Mouse (Mus musculus): Measurements from ENCODE around the gene Pip5k1b. TPM values are rescaled to one million over a fixed set of nuclear protein-coding genes. Genes with fewer than 3 reads are reported as not detected.

Pip5k1b gene
- polyA plus RNA-seq, 1 experiment, result 0.68 TPM

- H3K79me3 ChIP-seq (ENCODE audit: low read depth), result no peaks in the 10 kb centered on the region
- no peaks in the 10 kb centered on the region for H3K27me3 ChIP-seq (ENCODE audit: control insufficient read depth, insufficient read depth, insufficient read length)
- H3ac ChIP-seq (ENCODE audit: control insufficient read depth, insufficient read length, low read depth), result no peak overlapping the region
- no peak overlapping the region for H3K4me3 ChIP-seq (ENCODE audit: insufficient read depth, poor library complexity, severe bottlenecking)
- no peaks in the 10 kb centered on the region for H3K79me2 ChIP-seq (ENCODE audit: control insufficient read depth, insufficient read depth)
- no peaks in the 10 kb centered on the region for H3K36me3 ChIP-seq (ENCODE audit: control insufficient read depth, insufficient read depth)
- no peak for TF ChIP-seq MYOG (IDR thresholded peaks at IDR 0.05; ENCODE audit: control insufficient read depth, extremely low read depth, insufficient read length)
Measured at GRCm38 (mm10) chr19:24468616-24469015, 87.1 kb downstream of the Pip5k1b start.

DNA sequence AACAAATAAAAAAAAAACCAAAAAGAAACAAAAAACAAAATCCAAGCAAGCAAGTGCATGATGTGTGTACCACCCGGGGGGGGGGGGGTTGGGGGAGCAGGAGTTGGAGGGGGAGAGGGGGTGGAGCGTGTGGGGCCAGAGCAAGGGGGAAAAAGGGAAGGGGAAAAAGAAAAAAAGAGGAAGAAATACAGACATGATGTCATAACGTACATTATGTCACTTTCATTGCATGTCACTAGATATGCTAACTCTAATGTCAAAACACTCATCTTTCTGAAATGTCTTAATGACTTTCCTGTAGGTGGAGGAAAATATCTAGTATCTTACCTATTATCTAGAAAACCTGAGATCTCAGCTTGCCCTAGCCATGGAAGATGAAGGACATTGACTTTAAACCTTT lies 92.7 kb downstream of the Pip5k1b start:
- TF ChIP-seq MAX (IDR thresholded peaks at IDR 0.05) (no peak), MYOD1 (IDR thresholded peaks at IDR 0.05; ENCODE audit: control insufficient read depth, insufficient read length, low read depth) (no peak), USF1 (IDR thresholded peaks at IDR 0.05; ENCODE audit: low read depth) (no peak), CTCF (IDR thresholded peaks at IDR 0.05; ENCODE audit: control insufficient read depth, insufficient read depth, insufficient read length) (no peak), CEBPB (IDR thresholded peaks at IDR 0.05; ENCODE audit: low read depth) (no peak)
- H3K79me2 ChIP-seq (ENCODE audit: control insufficient read depth, insufficient read depth), result no peaks in the 10 kb centered on the region
- H3K79me3 ChIP-seq (ENCODE audit: low read depth), result no peaks in the 10 kb centered on the region
- no peaks in the 10 kb centered on the region for H3K36me3 ChIP-seq (ENCODE audit: control insufficient read depth, insufficient read depth)
- no peak overlapping the region for H3K4me3 ChIP-seq (ENCODE audit: insufficient read depth, poor library complexity, severe bottlenecking)
- no peak overlapping the region for H3ac ChIP-seq (ENCODE audit: control insufficient read depth, insufficient read length, low read depth)
- no peaks in the 10 kb centered on the region for H3K27me3 ChIP-seq (ENCODE audit: control insufficient read depth, insufficient read depth, insufficient read length)

- Histone ChIP-seq H3K36me3 (ENCODE audit: control insufficient read depth, insufficient read depth) (no peaks in the 10 kb centered on the region), H3K79me3 (ENCODE audit: low read depth) (no peaks in the 10 kb centered on the region), H3K4me3 (ENCODE audit: insufficient read depth, poor library complexity, severe bottlenecking) (no peak overlapping the region), H3K79me2 (ENCODE audit: control insufficient read depth, insufficient read depth) (no peaks in the 10 kb centered on the region), H3K27me3 (ENCODE audit: control insufficient read depth, insufficient read depth, insufficient read length) (no peaks in the 10 kb centered on the region), H3ac (ENCODE audit: control insufficient read depth, insufficient read length, low read depth) (no peak overlapping the region)
- TF ChIP-seq MYOD1 (IDR thresholded peaks at IDR 0.05; ENCODE audit: control insufficient read depth, insufficient read length, low read depth), result peak; percentile 49
- TF ChIP-seq CTCF (IDR thresholded peaks at IDR 0.05; ENCODE audit: control insufficient read depth, insufficient read depth, insufficient read length), result no peak
- no peak for TF ChIP-seq CEBPB (IDR thresholded peaks at IDR 0.05; ENCODE audit: low read depth)
Measured at GRCm38 (mm10) chr19:24456591-24457231, 99.0 kb downstream of the Pip5k1b start.

GRCm38 (mm10) chr19:24455249-24455960 lies 100.3 kb downstream of the Pip5k1b start:
- no peaks in the 10 kb centered on the region for H3K79me2 ChIP-seq (ENCODE audit: control insufficient read depth, insufficient read depth)
- H3ac ChIP-seq (ENCODE audit: control insufficient read depth, insufficient read length, low read depth), result no peak overlapping the region
- H3K79me3 ChIP-seq (ENCODE audit: low read depth), result no peaks in the 10 kb centered on the region
- no peaks in the 10 kb centered on the region for H3K27me3 ChIP-seq (ENCODE audit: control insufficient read depth, insufficient read depth, insufficient read length)
- no peak for TF ChIP-seq MYOD1 (IDR thresholded peaks at IDR 0.05; ENCODE audit: control insufficient read depth, insufficient read length, low read depth)
- no peak for TF ChIP-seq CTCF (IDR thresholded peaks at IDR 0.05; ENCODE audit: control insufficient read depth, insufficient read depth, insufficient read length)
- no peak for TF ChIP-seq CEBPB (IDR thresholded peaks at IDR 0.05; ENCODE audit: low read depth)
- TF ChIP-seq MYOG (IDR thresholded peaks at IDR 0.05; ENCODE audit: control insufficient read depth, extremely low read depth, insufficient read length), result no peak
- no peak for TF ChIP-seq FOSL1 (IDR thresholded peaks at IDR 0.05; ENCODE audit: insufficient read depth, low read length, poor library complexity, severe bottlenecking)
- TF ChIP-seq MAX (IDR thresholded peaks at IDR 0.05), result no peak
- TF ChIP-seq USF1 (IDR thresholded peaks at IDR 0.05; ENCODE audit: low read depth), result no peak
- no peaks in the 10 kb centered on the region for H3K36me3 ChIP-seq (ENCODE audit: control insufficient read depth, insufficient read depth)
- H3K4me3 ChIP-seq (ENCODE audit: insufficient read depth, poor library complexity, severe bottlenecking), result no peak overlapping the region

DNA sequence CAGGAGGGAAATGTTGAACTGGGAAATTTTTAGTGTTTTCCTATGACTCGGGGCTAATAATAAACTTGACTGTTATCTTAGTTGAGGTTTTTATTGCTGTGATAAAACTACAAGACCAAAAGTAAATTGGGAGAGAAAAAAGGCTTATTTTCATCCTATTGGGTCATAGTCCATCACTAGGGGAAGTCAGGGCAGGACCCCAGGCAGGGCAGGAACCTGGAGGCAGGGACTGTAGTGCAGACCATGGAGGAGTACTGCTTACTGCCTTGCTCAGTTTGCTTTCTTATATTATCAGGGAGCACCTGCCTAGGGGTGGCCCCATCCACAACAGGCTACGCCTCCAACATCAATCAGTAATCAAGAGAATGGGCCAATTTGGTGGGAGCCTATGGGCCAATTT lies 101.2 kb downstream of the Pip5k1b start:
- no peaks in the 10 kb centered on the region for H3K27me3 ChIP-seq (ENCODE audit: control insufficient read depth, insufficient read depth, insufficient read length)
- H3K79me3 ChIP-seq (ENCODE audit: low read depth), result no peaks in the 10 kb centered on the region
- H3K79me2 ChIP-seq (ENCODE audit: control insufficient read depth, insufficient read depth), result no peaks in the 10 kb centered on the region
- no peak overlapping the region for H3ac ChIP-seq (ENCODE audit: control insufficient read depth, insufficient read length, low read depth)
- no peaks in the 10 kb centered on the region for H3K36me3 ChIP-seq (ENCODE audit: control insufficient read depth, insufficient read depth)
- H3K4me3 ChIP-seq (ENCODE audit: insufficient read depth, poor library complexity, severe bottlenecking), result no peak overlapping the region
- TF ChIP-seq USF1 (IDR thresholded peaks at IDR 0.05; ENCODE audit: low read depth), result no peak

DNA sequence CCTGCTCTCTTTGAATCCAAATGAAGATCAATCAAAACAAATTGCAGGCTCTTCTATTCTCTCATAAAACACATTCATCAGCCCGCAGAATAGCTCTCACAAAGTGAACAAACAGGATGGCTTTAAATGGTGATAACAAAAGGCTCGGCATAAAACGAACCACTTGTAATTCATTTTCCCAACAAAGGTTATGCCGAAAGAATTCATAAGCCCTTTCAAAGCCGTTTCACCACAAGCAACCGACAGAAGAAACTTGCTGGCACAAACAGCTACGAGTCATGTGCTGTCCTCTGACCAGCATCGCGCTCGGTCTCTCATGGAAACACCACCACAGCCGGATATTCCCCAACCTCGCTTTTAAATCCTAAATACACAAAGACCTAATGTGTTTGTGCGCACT lies 102.3 kb downstream of the Pip5k1b start:
- Histone ChIP-seq H3K4me3 (ENCODE audit: insufficient read depth, poor library complexity, severe bottlenecking) (no peak overlapping the region), H3K27me3 (ENCODE audit: control insufficient read depth, insufficient read depth, insufficient read length) (no peaks in the 10 kb centered on the region), H3K79me3 (ENCODE audit: low read depth) (no peaks in the 10 kb centered on the region), H3ac (ENCODE audit: control insufficient read depth, insufficient read length, low read depth) (no peak overlapping the region), H3K36me3 (ENCODE audit: control insufficient read depth, insufficient read depth) (no peaks in the 10 kb centered on the region), H3K79me2 (ENCODE audit: control insufficient read depth, insufficient read depth) (no peaks in the 10 kb centered on the region)
- TF ChIP-seq MYOG (IDR thresholded peaks at IDR 0.05; ENCODE audit: control insufficient read depth, extremely low read depth, insufficient read length), result no peak
- no peak for TF ChIP-seq FOSL1 (IDR thresholded peaks at IDR 0.05; ENCODE audit: insufficient read depth, low read length, poor library complexity, severe bottlenecking)
- no peak for TF ChIP-seq CTCF (IDR thresholded peaks at IDR 0.05; ENCODE audit: control insufficient read depth, insufficient read depth, insufficient read length)
- no peak for TF ChIP-seq USF1 (IDR thresholded peaks at IDR 0.05; ENCODE audit: low read depth)
- TF ChIP-seq MYOD1 (IDR thresholded peaks at IDR 0.05; ENCODE audit: control insufficient read depth, insufficient read length, low read depth), result no peak
- TF ChIP-seq CEBPB (IDR thresholded peaks at IDR 0.05; ENCODE audit: low read depth), result no peak
- no peak for TF ChIP-seq MAX (IDR thresholded peaks at IDR 0.05)
